Mouse (Mus musculus) embryonic stem cell, embryonic (primary cell): ENCODE measurements around the gene Slc44a1.

Source experiments
- CTCF ChIA-PET, 4 experiments: fragments of 300-600 bp in 2 of 4; fragments of 350-600 bp in 2 of 4; sonication (Branson Sonifier 250); formaldehyde crosslinking; loops; one replicate each; lab custom pipeline; 2022; ENCODE audit warnings: inconsistent platforms in 2 of 4; lab: Charles Lee
- POLR2A ChIA-PET, 4 experiments: fragments of 300-600 bp in 2 of 4; fragments of 350-600 bp in 2 of 4; sonication (Branson Sonifier 250); formaldehyde crosslinking; loops; one replicate each; lab custom pipeline; 2022; ENCODE audit warnings: antibody characterized with exemption in 4 of 4, inconsistent platforms in 1 of 4; lab: Charles Lee

Slc44a1 gene

GRCm38 (mm10) chr4:53440010-53440815 is at the start of gene Slc44a1:
TSS of gene Slc44a1 (plus strand) at chr4:53440413.
- POLR2A ChIA-PET: interaction anchor here (0.5 to 2.5 kb wide), 41 partner anchors 8 to 223 kb away, joined by 3 to 32 read pairs (median 5); no protein-coding TSS in a partner anchor
- CTCF ChIA-PET: interaction anchor here in 2 of 4 experiments (1.1 to 1.4 kb wide), 3 partner anchors 12 to 155 kb away, joined by 3 to 4 read pairs (median 4); no protein-coding TSS in a partner anchor

- POLR2A ChIA-PET: interaction anchor here in 1 of 4 experiments (0.6 kb wide), 1 partner anchor 29 kb away, joined by 4 read pairs; no protein-coding TSS in a partner anchor
- CTCF ChIA-PET: no interaction called here
Observed at GRCm38 (mm10) chr4:53395002-53395401, 45.2 kb upstream of the Slc44a1 start.

GRCm38 (mm10) chr4:53396623-53397192 is 43.5 kb upstream of the Slc44a1 start:
- ChIA-PET POLR2A (interaction anchor here in 2 of 4 experiments (1.0 to 1.2 kb wide), 3 partner anchors 14 to 94 kb away, joined by 3 to 4 read pairs (median 3); no protein-coding TSS in a partner anchor), CTCF (interaction anchor here in 2 of 4 experiments (0.6 to 1.7 kb wide), 4 partner anchors 11 to 279 kb away, joined by 3 to 4 read pairs (median 3); no protein-coding TSS in a partner anchor)

GRCm38 (mm10) chr4:53397280-53398117 is 42.7 kb upstream of the Slc44a1 start:
- ChIA-PET POLR2A (interaction anchor here in 2 of 4 experiments (1.0 to 1.2 kb wide), 3 partner anchors 13 to 93 kb away, joined by 3 to 4 read pairs (median 3); no protein-coding TSS in a partner anchor), CTCF (interaction anchor here in 2 of 4 experiments (0.6 to 1.7 kb wide), 4 partner anchors 12 to 280 kb away, joined by 3 to 4 read pairs (median 3); no protein-coding TSS in a partner anchor)

GRCm38 (mm10) chr4:53398561-53398960 is 41.7 kb upstream of the Slc44a1 start:
- ChIA-PET CTCF (interaction anchor here in 1 of 4 experiments (0.9 kb wide), 1 partner anchor 14 kb away, joined by 3 read pairs; no protein-coding TSS in a partner anchor), POLR2A (interaction anchor here in 1 of 4 experiments (0.8 to 1.5 kb wide), 2 partner anchors 53 to 181 kb away, joined by 3 to 6 read pairs; no protein-coding TSS in a partner anchor)

- CTCF ChIA-PET: no interaction called here
- POLR2A ChIA-PET: interaction anchor here in 2 of 4 experiments (0.6 to 1.5 kb wide), 5 partner anchors 13 to 203 kb away, joined by 3 to 6 read pairs (median 3); no protein-coding TSS in a partner anchor
Observed at GRCm38 (mm10) chr4:53399428-53399827, 40.8 kb upstream of the Slc44a1 start.

GRCm38 (mm10) chr4:53403386-53403785 is 36.8 kb upstream of the Slc44a1 start:
- CTCF ChIA-PET: no interaction called here
- POLR2A ChIA-PET: no interaction called here

- ChIA-PET POLR2A (no interaction called here), CTCF (no interaction called here)
Observed at GRCm38 (mm10) chr4:53404431-53404925, 35.7 kb upstream of the Slc44a1 start.

- CTCF ChIA-PET: interaction anchor here in 1 of 4 experiments (1.0 kb wide), 1 partner anchor 55 kb away, joined by 3 read pairs; no protein-coding TSS in a partner anchor
- POLR2A ChIA-PET: no interaction called here
Observed at GRCm38 (mm10) chr4:53406866-53407265, 33.3 kb upstream of the Slc44a1 start.

GRCm38 (mm10) chr4:53408821-53409220 is 31.4 kb upstream of the Slc44a1 start:
- CTCF ChIA-PET: no interaction called here

GRCm38 (mm10) chr4:53409526-53410085 is 30.6 kb upstream of the Slc44a1 start:
- POLR2A ChIA-PET: no interaction called here

More at GRCm38 (mm10) chr4:53408821-53409220, 31.4 kb upstream of the Slc44a1 start:
- POLR2A ChIA-PET: no interaction called here

GRCm38 (mm10) chr4:53410752-53411151 is 29.5 kb upstream of the Slc44a1 start:
- CTCF ChIA-PET: interaction anchor here in 1 of 4 experiments (0.5 to 0.6 kb wide), 2 partner anchors 274 to 543 kb away, joined by 16 read pairs; no protein-coding TSS in a partner anchor
- POLR2A ChIA-PET: interaction anchor here in 2 of 4 experiments (0.5 to 1.1 kb wide), 2 partner anchors 14 to 205 kb away, joined by 3 read pairs; no protein-coding TSS in a partner anchor

More at GRCm38 (mm10) chr4:53409526-53410085, 30.6 kb upstream of the Slc44a1 start:
- CTCF ChIA-PET: interaction anchor here in 1 of 4 experiments (1.0 kb wide), 1 partner anchor 191 kb away, joined by 3 read pairs; no protein-coding TSS in a partner anchor

- ChIA-PET POLR2A (interaction anchor here in 1 of 4 experiments (0.6 kb wide), 1 partner anchor 57 kb away, joined by 3 read pairs; no protein-coding TSS in a partner anchor), CTCF (no interaction called here)
Observed at GRCm38 (mm10) chr4:53411958-53412870, 28.0 kb upstream of the Slc44a1 start.

- POLR2A ChIA-PET: interaction anchor here in 1 of 4 experiments (0.6 kb wide), 1 partner anchor 57 kb away, joined by 3 read pairs; no protein-coding TSS in a partner anchor
- CTCF ChIA-PET: no interaction called here
Observed at GRCm38 (mm10) chr4:53412991-53413390, 27.2 kb upstream of the Slc44a1 start.

GRCm38 (mm10) chr4:53414031-53414797 is 26.0 kb upstream of the Slc44a1 start:
- CTCF ChIA-PET: interaction anchor here in 1 of 4 experiments (0.6 kb wide), 1 partner anchor 149 kb away, joined by 3 read pairs; no protein-coding TSS in a partner anchor
- POLR2A ChIA-PET: no interaction called here
